Mouse (Mus musculus): ENCODE measurements at regions not wholly inside any gene's neighbourhood (a gene's known extent, or its start where the extent isn't known, plus 50 kb on each side); places are given as distances from the start of the nearest gene placed in this dataset.

DNA sequence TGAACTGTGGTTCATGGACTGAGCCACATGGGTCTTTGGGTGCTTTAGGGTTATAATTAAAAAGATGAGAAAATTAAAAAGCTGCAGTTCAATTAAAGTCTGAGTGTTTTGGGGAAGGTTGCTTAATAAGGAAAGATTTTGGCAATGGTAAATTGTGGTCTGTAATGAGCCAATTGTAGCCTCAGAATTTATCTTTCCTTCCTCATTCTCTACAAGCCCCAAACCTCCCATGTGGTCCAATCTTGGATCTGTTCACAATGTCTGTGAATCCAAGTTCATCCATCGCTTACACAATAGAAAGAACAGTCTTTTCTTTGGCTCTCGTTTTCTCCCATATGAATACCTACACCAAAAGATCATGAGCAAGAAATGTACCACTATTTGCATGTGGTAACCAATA is 155.2 kb upstream of the Trp63 start:
- TF ChIP-seq CTCF (IDR thresholded peaks at IDR 0.05; ENCODE audit: borderline replicate concordance, extremely low read depth, insufficient read depth, insufficient read length) (no peak), POLR2A (IDR thresholded peaks at IDR 0.05; ENCODE audit: borderline replicate concordance, extremely low read depth, insufficient read depth, insufficient read length, poor library complexity, severe bottlenecking) (no peak)
- peak; percentile 5 for DNase-seq (ENCODE audit: low read depth)

DNA sequence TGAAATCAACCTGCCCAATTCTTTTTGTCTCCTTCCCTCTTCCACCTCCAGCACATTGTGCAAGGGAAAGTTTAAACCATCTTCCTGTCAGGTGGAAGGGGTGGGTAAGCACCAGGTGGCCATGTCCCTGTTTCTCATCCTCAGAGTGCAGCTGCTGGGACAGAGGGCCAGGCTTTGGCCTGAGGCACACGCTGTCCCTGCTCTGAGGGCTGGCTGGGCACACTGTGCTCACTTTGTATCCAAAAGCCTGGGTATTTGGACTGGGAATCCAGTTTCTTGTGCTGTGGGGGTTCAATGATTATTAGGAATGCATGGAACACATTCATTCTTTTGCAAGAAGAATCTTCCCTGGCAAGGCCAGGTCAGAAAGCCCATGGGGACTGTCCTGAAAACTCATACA is 153.9 kb upstream of the Trp63 start:
- DNase-seq (ENCODE audit: low read depth), result no peak
- TF ChIP-seq CTCF (IDR thresholded peaks at IDR 0.05; ENCODE audit: borderline replicate concordance, extremely low read depth, insufficient read depth, insufficient read length), result no peak
- TF ChIP-seq POLR2A (IDR thresholded peaks at IDR 0.05; ENCODE audit: borderline replicate concordance, extremely low read depth, insufficient read depth, insufficient read length, poor library complexity, severe bottlenecking), result no peak

DNA sequence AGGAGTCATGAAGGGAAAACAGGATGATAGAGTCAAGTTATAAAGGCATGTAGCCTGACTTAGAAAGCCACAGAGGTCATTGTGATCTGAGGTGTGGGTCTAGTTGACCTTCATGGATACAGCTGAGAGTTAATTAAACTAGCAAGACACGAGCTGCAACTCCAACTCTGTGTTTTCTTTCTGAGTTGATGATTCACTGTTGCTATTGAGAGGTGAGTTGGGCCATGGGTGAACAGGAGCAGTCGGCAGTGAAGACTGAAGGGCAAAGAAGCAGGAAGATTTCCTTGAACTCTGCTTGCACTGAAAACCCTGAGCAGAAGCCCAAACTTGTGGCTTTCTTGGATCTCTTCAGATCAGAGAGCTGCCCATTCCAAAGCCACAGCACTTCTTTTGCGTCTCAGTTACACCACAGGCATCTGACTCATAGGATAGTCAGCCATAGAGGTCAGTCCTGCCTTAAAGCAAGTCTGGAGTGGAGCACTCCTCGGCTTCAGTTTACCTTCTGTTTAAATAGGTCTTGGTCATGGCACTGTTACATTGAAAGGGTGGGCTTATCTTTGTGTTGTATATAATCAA is 151.7 kb upstream of the Trp63 start:
- no peak for TF ChIP-seq POLR2A (IDR thresholded peaks at IDR 0.05; ENCODE audit: borderline replicate concordance, extremely low read depth, insufficient read depth, insufficient read length, poor library complexity, severe bottlenecking)
- TF ChIP-seq CTCF (IDR thresholded peaks at IDR 0.05; ENCODE audit: borderline replicate concordance, extremely low read depth, insufficient read depth, insufficient read length), result no peak
- no peak for DNase-seq (ENCODE audit: low read depth)

DNA sequence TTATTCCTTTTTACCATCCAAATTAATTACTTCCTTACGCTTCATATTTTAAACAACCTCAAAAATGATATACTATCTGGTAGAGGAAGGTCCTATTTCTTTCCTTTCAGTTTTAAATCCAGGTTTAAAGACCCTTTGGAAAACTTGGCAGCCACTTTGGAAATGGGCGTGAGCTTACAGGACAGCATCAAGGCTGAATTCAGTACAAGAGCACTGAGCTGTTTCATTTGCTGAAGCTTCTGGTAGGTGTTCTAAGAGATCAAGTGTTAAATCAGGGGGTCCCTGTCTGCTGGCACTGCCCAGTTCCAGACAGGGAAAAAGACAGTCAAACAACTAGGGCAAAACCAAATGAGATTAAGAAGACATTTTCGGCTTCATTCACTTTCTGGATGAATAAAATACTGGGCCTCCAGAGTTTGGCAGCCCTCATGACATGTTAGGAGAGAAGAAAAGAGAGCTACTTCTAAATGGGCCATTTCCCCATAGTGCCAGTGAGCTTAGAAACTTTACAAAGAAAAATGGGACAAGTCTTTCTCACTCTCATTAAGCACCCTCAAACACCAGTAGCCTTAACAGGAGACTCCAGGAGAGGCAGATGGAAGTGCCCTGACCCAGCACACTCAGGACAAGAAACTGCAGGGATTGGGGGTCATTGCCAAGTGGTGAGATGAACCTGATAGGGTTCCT is 150.9 kb upstream of the Trp63 start:
- TF ChIP-seq POLR2A (IDR thresholded peaks at IDR 0.05; ENCODE audit: borderline replicate concordance, extremely low read depth, insufficient read depth, insufficient read length, poor library complexity, severe bottlenecking) (no peak), CTCF (IDR thresholded peaks at IDR 0.05; ENCODE audit: borderline replicate concordance, extremely low read depth, insufficient read depth, insufficient read length) (no peak)
- DNase-seq (ENCODE audit: low read depth), result peak; percentile 46

- peak; percentile 43 for DNase-seq (ENCODE audit: low read depth)
These were observed 150.4 kb upstream of the Trp63 start for GRCm38 (mm10) chr16:25533206-25533580.

DNA sequence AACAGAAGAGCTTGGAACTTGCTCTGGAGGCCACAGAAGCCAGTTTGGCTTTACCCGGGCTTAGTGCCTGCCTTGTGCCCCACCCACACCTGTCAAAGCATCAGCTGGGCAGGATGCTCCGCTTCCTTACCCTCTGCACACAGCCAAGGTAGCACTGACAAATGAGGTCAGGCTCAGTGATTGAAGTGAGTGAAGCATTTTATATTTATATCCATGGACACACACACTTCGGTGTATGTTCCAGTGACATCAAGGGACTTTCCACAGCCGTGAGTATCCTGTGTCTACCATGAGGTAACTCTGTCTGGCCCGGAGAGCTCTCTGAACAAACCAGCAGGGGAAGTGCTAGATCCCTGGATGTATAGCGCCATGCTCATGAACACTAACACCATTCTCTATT is 147.0 kb upstream of the Trp63 start:
- no peak for DNase-seq (ENCODE audit: low read depth)
- TF ChIP-seq POLR2A (IDR thresholded peaks at IDR 0.05; ENCODE audit: borderline replicate concordance, extremely low read depth, insufficient read depth, insufficient read length, poor library complexity, severe bottlenecking) (no peak), CTCF (IDR thresholded peaks at IDR 0.05; ENCODE audit: borderline replicate concordance, extremely low read depth, insufficient read depth, insufficient read length) (no peak)

More at GRCm38 (mm10) chr16:25533206-25533580, 150.4 kb upstream of the Trp63 start:
- TF ChIP-seq POLR2A (IDR thresholded peaks at IDR 0.05; ENCODE audit: borderline replicate concordance, extremely low read depth, insufficient read depth, insufficient read length, poor library complexity, severe bottlenecking), result no peak
- TF ChIP-seq CTCF (IDR thresholded peaks at IDR 0.05; ENCODE audit: borderline replicate concordance, extremely low read depth, insufficient read depth, insufficient read length), result no peak

DNA sequence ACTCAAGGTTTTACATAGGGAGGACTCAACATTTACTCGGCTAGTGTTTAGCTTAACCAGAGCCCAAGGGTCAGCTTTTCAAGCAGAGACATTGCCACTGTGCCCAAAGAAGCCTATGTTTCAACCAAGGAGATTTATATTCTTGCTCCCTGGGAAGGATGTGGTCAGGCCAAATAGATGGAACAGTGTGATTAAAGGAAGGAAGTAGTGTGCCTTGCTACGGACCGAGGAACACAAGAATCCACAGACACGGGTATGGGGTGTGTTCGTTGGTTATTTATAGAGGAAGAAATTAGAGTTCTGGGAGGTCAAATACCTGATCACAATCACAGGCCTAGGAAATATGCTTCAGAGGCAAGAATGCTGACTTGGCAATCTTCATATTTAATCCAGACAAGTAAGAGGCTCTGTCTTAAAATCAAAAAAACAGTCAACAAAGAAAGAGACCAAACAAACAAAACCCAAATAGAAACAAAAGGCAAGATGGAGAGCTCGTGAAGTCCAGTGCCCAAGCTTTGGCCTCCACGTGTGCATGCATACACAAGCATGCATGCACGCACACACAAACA is 133.9 kb upstream of the Trp63 start:
- DNase-seq (ENCODE audit: low read depth), result no peak
- TF ChIP-seq CTCF (IDR thresholded peaks at IDR 0.05; ENCODE audit: borderline replicate concordance, extremely low read depth, insufficient read depth, insufficient read length) (no peak), POLR2A (IDR thresholded peaks at IDR 0.05; ENCODE audit: borderline replicate concordance, extremely low read depth, insufficient read depth, insufficient read length, poor library complexity, severe bottlenecking) (no peak)

DNA sequence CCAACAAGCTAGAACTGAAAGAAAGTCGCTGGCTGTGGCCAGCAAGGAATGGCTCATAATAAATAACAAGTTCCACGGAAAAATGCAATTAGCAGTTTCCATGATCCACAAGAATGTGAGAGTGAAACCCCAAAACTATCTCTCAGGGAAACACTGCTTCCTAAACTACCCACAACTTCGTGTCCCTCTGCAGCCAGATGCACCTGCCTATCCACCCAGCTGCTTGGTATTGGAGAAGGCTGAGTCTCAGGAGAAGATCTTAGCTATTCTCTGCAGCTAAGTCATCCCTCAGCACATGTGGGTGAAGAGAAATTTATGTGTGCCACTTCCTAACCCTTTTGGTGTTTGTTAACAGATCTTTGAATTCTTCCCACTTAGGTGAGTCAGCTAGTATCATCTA is 126.4 kb upstream of the Trp63 start:
- TF ChIP-seq POLR2A (IDR thresholded peaks at IDR 0.05; ENCODE audit: borderline replicate concordance, extremely low read depth, insufficient read depth, insufficient read length, poor library complexity, severe bottlenecking), result no peak
- no peak for TF ChIP-seq CTCF (IDR thresholded peaks at IDR 0.05; ENCODE audit: borderline replicate concordance, extremely low read depth, insufficient read depth, insufficient read length)
- DNase-seq (ENCODE audit: low read depth), result no peak

DNA sequence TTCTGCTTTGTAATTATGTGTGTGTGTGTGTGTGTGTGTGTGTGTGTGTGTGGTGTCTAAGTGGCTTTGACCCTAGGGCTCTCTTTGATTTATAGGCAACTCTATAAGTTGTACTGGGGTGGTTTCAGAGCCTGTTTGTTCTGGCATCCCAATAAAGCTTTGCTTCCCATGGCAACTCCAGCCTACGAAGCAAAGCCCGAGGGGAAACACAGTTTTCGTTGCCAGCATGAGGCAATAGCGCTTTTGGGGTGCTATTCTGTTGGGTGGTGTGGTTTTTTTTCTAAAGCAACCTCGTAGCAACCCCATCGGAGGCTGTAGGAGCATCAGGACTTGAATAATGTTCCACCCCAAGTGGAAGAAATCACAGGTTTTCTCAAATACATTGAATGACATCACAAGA is 103.3 kb upstream of the Trp63 start:
- TF ChIP-seq CTCF (IDR thresholded peaks at IDR 0.05; ENCODE audit: borderline replicate concordance, extremely low read depth, insufficient read depth, insufficient read length), result no peak
- TF ChIP-seq POLR2A (IDR thresholded peaks at IDR 0.05; ENCODE audit: borderline replicate concordance, extremely low read depth, insufficient read depth, insufficient read length, poor library complexity, severe bottlenecking), result no peak
- DNase-seq (ENCODE audit: low read depth), result no peak

DNA sequence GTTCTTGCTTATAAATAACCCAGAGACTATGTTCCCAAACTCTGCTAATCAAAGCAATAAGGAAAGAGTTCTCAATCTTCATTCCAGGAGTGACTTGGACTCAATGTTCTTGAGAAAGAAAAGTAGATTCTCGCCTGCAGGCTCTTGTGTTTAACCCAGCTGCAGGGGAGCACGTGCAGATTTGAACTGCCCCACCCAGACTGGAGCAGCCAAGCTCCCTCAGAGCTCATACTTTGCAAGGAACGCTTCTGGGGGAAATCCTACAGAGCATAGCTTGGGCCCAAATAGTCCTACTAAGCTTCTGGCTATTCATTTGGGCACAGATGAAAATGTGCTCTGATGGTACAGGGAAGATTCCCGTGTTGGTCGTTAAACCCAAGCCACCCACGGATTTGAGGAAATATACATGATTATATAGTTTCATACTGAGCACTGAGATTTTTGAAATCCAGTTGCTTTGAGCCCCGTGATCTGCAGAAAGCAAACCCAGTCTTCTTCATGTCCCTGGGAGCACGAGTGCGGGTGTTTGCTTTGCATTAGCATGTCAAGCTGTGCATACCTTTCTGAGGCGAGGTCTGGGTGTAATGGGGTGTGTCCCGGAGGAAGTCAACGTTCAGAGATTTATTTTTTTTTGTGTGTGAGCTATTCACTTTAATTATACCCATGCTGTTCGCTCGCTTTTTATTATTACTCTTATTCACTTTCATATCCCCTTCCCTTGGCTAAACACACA is 99.1 kb upstream of the Trp63 start:
- TF ChIP-seq POLR2A (IDR thresholded peaks at IDR 0.05; ENCODE audit: borderline replicate concordance, extremely low read depth, insufficient read depth, insufficient read length, poor library complexity, severe bottlenecking), result no peak
- TF ChIP-seq CTCF (IDR thresholded peaks at IDR 0.05; ENCODE audit: borderline replicate concordance, extremely low read depth, insufficient read depth, insufficient read length), result no peak

GRCm38 (mm10) chr16:25585070-25585454 is 98.5 kb upstream of the Trp63 start:
- no peak for TF ChIP-seq CTCF (IDR thresholded peaks at IDR 0.05; ENCODE audit: borderline replicate concordance, extremely low read depth, insufficient read depth, insufficient read length)
- no peak for TF ChIP-seq POLR2A (IDR thresholded peaks at IDR 0.05; ENCODE audit: borderline replicate concordance, extremely low read depth, insufficient read depth, insufficient read length, poor library complexity, severe bottlenecking)
- DNase-seq (ENCODE audit: low read depth), result peak; percentile 16

More for the DNA sequence above, 99.1 kb upstream of the Trp63 start:
- no peak for DNase-seq (ENCODE audit: low read depth)
